Mouse (Mus musculus) stomach, postnatal 0 days (tissue): Measurements from ENCODE around the gene Skap1. TPM values are rescaled to one million over a fixed set of nuclear protein-coding genes. Genes with fewer than 3 reads are reported as not detected.

ENCODE experiments used
- ATAC-seq: fragments of 200-750 bp; cut with Nextera tagmentation; 2 replicates; pipeline ENCODE4 v1.8.0; 2017; ENCODE audit not compliant: low FRiP score, low TSS enrichment
- DNase-seq: peaks from one replicate; pipeline ENCODE4 v3.0.0-alpha.2; 2016; ENCODE audit warnings: low spot score
- H3K27ac ChIP-seq: fragments of 300-500 bp; sonication (generic); replicated peaks from 2 replicates; pipeline ENCODE4 v1.5.1; 2014; ENCODE audit warnings: mild to moderate bottlenecking, control low read depth
- H3K27me3 ChIP-seq: fragments of 300-500 bp; sonication (generic); 2 replicates; pipeline ENCODE4 v1.6.1; 2014; ENCODE audit warnings: low read length; ENCODE audit not compliant: control insufficient read depth, insufficient read depth
- H3K36me3 ChIP-seq: fragments of 300-500 bp; sonication (generic); 2 replicates; pipeline ENCODE4 v1.6.1; 2014; ENCODE audit warnings: low read length, mixed read lengths; ENCODE audit not compliant: control insufficient read depth, insufficient read depth
- H3K4me1 ChIP-seq: fragments of 300-500 bp; sonication (generic); replicated peaks from 2 replicates; pipeline ENCODE4 v1.6.1; 2014; ENCODE audit warnings: antibody characterized with exemption; ENCODE audit not compliant: control insufficient read depth, insufficient read depth
- H3K4me2 ChIP-seq: fragments of 300-500 bp; sonication (generic); replicated peaks from 2 replicates; pipeline ENCODE4 v1.6.1; 2014; ENCODE audit warnings: low read depth, mild to moderate bottlenecking, control low read depth, moderate library complexity
- H3K4me3 ChIP-seq: fragments of 300-500 bp; sonication (generic); 2 replicates; pipeline ENCODE4 v1.5.1; 2014; ENCODE audit warnings: low read depth, low read length, control low read depth
- H3K9ac ChIP-seq: fragments of 300-500 bp; sonication (generic); 2 replicates; pipeline ENCODE4 v1.6.1; 2014; ENCODE audit warnings: mild to moderate bottlenecking, low read length, control low read depth, mixed read lengths
- H3K9me3 ChIP-seq: fragments of 300-500 bp; sonication (generic); 2 replicates; pipeline ENCODE4 v1.6.1; 2016; ENCODE audit warnings: low read length; ENCODE audit not compliant: control insufficient read depth
- CTCF ChIP-seq: IDR thresholded peaks from 2 replicates; pipeline ENCODE4 v1.5.1; 2016; ENCODE audit warnings: antibody characterized with exemption, low read depth, mild to moderate bottlenecking, moderate library complexity
- EP300 ChIP-seq: optimal IDR thresholded peaks from 2 replicates; pipeline ENCODE3; 2016; ENCODE audit warnings: antibody characterized with exemption
- WGBS: fragments of 180-500 bp; shearing (Covaris S2); extraction: QIAGEN DNeasy Blood & Tissue Kit; methylation state at CpG from one replicate; pipeline ENCODE4 v1.1.7; 2014; 5-methylcytosine and 5-hydroxymethylcytosine counted together
- polyA plus RNA-seq: library from polyadenylated mRNA; unstranded; fragments of >200 nt; fragmentation: Nextera tagmentation; extraction: Ambion mirVana; gene quantifications from 2 replicates; pipeline ENCODE4 v1.2.1, GENCODE M21; 2015

Gene Skap1
- polyA plus RNA-seq, 1 experiment from 2014 or later = 0.56 TPM

DNA sequence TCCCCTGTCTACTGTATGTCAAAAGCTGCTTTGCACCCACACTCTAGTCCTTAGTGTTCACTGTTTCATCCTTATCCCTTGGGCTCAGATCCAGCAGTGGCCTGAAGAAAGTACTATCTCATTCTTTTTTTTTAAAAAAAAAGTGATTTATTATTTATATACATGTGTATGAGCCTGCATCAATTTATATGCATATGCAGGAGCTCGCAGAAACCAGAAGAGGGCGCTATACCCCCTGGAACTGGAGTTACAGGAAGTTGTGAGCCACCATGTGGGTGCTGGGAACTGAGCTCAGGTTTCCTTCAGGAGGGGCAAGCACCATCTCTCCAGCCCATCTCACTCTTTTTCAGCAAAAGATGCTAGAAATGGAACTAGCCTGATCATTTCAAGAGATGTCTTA lies 70.1 kb downstream of the Skap1 start:
- no peak overlapping the region for H3K27ac ChIP-seq
- H3K4me1 ChIP-seq = no peaks in the 10 kb centered on the region
- H3K9ac ChIP-seq = no peak overlapping the region
- no peak for TF ChIP-seq EP300
- TF ChIP-seq CTCF = no peak
- H3K27me3 ChIP-seq = no peaks in the 10 kb centered on the region
- H3K4me2 ChIP-seq = no peak overlapping the region
- H3K4me3 ChIP-seq = no peak overlapping the region
- no peak for ATAC-seq
- WGBS = 74% methylated on average over 2 of the region's 2 CpGs
- H3K36me3 ChIP-seq = no peaks in the 10 kb centered on the region
- no peaks in the 10 kb centered on the region for H3K9me3 ChIP-seq
- no peak for DNase-seq

DNA sequence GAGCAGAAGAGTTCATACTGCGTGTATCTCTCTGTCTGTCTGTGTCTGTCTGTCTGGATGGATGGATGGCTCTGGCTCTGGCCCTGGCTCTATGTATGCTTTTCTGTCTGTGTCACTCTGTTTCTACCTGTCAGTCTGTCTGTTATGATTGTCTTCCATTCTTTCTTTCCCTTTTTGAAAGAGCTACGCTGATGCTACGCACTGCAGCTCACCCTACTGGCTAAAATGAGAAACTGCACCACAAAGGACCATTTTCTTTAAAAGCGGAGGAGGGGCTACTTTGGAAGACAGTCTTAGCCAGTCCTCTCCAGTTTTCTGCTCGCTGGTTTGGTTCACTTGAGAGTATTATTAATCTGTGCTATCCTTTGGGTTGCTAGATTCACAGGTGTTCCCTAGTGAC lies 71.8 kb downstream of the Skap1 start:
- H3K4me3 ChIP-seq = no peak overlapping the region
- TF ChIP-seq EP300 (no peak), CTCF (peak; percentile 93)
- H3K27me3 ChIP-seq = no peaks in the 10 kb centered on the region
- WGBS = 20% methylated on average over 5 of the region's 5 CpGs
- no peak overlapping the region for H3K27ac ChIP-seq
- no peaks in the 10 kb centered on the region for H3K9me3 ChIP-seq
- DNase-seq (no peak), ATAC-seq (no peak)
- H3K9ac ChIP-seq = no peak overlapping the region
- no peak overlapping the region for H3K4me2 ChIP-seq
- H3K4me1 ChIP-seq = no peaks in the 10 kb centered on the region
- H3K36me3 ChIP-seq = no peaks in the 10 kb centered on the region

DNA sequence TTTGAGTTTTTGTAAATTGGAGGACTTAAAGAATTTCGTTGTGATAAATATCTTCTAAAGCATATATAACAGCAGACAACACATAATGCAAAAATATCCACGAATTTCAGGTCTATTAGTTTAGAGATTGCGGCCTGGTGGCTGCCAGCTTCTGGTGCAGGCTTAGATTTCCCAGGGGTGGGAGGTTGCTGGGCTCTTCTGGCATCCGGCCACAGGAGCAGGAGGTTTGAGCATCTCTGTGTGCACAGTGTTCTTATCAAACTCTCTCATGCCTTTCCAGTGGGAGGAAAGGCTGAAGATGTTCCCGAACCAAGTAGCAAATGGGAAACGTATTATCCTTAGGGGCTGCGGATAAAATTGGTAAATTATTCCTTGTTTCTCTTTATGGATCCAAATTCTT lies 77.6 kb downstream of the Skap1 start:
- Histone ChIP-seq H3K27ac (no peak overlapping the region), H3K9ac (no peak overlapping the region), H3K9me3 (no peaks in the 10 kb centered on the region), H3K4me1 (no peaks in the 10 kb centered on the region), H3K27me3 (no peaks in the 10 kb centered on the region), H3K4me2 (no peak overlapping the region), H3K4me3 (no peak overlapping the region), H3K36me3 (no peaks in the 10 kb centered on the region)
- DNase-seq (no peak), ATAC-seq (no peak)
- no peak for TF ChIP-seq EP300
- no peak for TF ChIP-seq CTCF
- WGBS = 81% methylated on average over 7 of the region's 7 CpGs

DNA sequence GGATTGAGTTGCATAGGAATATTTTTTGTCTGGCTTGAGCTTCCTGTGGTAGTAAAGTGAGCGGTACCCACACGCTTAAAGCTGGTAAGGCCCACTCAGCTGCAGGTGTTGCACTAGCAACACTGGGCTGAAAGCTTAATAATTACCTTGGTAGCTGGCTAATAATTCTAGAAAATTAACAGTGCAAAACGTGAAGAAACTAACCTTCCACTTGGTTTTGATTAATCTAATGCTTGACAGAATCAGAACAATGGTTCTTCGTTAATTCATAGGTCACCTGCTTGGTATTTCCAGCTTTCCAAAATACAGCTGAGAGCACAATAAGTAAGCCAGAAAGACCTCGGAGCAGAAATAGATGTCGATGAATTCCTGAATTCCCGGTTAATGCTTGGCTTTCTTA lies 78.2 kb downstream of the Skap1 start:
- no peak for ATAC-seq
- Histone ChIP-seq H3K36me3 (no peaks in the 10 kb centered on the region), H3K4me1 (no peaks in the 10 kb centered on the region), H3K27ac (no peak overlapping the region), H3K9ac (no peak overlapping the region), H3K27me3 (no peaks in the 10 kb centered on the region), H3K4me3 (no peak overlapping the region), H3K9me3 (no peaks in the 10 kb centered on the region), H3K4me2 (no peak overlapping the region)
- TF ChIP-seq EP300 (no peak), CTCF (no peak)
- 64% methylated on average over 7 of the region's 7 CpGs for WGBS
- no peak for DNase-seq

DNA sequence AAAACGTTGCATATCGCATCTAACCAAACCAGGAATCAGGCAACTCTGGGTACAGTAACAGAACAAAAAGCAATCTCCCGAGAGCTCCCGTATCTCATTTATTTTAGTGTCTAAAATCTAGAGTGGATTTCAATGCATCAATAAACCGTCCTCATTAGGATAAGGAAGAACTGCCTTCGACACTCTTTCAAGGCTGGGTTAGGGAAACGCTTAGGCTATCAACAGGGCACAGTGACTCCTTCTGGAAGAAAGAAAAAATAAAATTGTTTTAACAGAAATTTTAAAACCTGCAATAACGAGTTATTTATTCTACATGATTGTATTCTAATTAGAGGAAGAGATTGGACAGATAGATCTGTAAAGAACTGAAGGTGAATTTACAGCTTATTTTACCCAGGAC lies 82.0 kb downstream of the Skap1 start:
- ATAC-seq = no peak
- H3K4me1 ChIP-seq = no peaks in the 10 kb centered on the region
- no peak overlapping the region for H3K4me2 ChIP-seq
- peak; percentile 41; the same call in 1 of the 2 replicates for TF ChIP-seq CTCF
- no peak for TF ChIP-seq EP300
- H3K9ac ChIP-seq = no peak overlapping the region
- no peak overlapping the region for H3K27ac ChIP-seq
- no peak for DNase-seq
- H3K27me3 ChIP-seq = no peaks in the 10 kb centered on the region
- H3K4me3 ChIP-seq = no peak overlapping the region
- 62% methylated on average over 8 of the region's 8 CpGs for WGBS
- no peaks in the 10 kb centered on the region for H3K36me3 ChIP-seq
- no peaks in the 10 kb centered on the region for H3K9me3 ChIP-seq

DNA sequence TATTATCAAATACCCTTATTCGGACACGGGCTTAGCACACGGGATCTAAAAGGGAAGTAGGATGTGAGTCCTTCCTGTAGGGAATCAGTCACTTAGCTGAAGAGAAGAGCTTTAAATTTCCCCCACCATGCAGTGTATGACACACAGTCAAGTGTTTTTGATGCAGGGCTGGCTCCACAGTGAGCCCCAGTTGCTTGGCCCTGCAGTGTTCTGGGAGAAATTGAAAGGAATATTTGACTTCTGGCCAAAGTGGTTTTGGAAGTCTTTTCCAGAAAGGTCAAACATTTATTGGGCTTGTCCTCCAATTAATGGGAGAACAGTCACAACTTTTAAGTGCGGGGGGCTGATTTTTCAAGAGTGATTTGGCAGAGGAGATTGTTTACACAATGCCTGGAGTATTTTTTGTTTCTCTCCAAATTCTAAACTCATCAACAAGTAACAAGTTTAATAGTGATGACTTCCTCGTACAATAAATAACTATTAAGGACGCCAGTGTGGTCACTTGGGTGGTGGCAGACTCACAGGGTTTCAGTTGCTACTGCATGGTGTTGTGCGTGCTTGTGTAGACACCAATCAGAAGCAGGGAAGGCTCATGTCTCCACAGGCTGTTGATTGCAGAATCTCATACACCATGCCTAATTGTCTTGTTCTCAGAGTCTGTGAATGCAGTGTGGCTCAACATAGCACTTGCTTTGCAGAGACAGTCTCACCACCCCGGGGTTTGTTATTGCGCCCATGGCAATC lies 86.7 kb downstream of the Skap1 start:
- H3K27me3 ChIP-seq = no peaks in the 10 kb centered on the region
- no peaks in the 10 kb centered on the region for H3K36me3 ChIP-seq
- no peak for ATAC-seq
- no peaks in the 10 kb centered on the region for H3K9me3 ChIP-seq
- no peak for DNase-seq
- no peak overlapping the region for H3K27ac ChIP-seq
- no peak overlapping the region for H3K4me3 ChIP-seq
- H3K9ac ChIP-seq = no peak overlapping the region
- H3K4me2 ChIP-seq = no peak overlapping the region
- TF ChIP-seq EP300 (no peak), CTCF (no peak)
- no peaks in the 10 kb centered on the region for H3K4me1 ChIP-seq
- 60% methylated on average over 9 of the region's 9 CpGs for WGBS
